Mouse (Mus musculus): ENCODE data around the gene Wdfy4.

- TF ChIP-seq POLR2A (IDR thresholded peaks at IDR 0.05; ENCODE audit: extremely low read depth, insufficient read depth, low read length) (no peak), CTCF (IDR thresholded peaks at IDR 0.05; ENCODE audit: extremely low read depth, insufficient read depth, low read length) (no peak)
Measured at GRCm38 (mm10) chr14:33000112-33000979, 185.0 kb downstream of the Wdfy4 start.

Data from cortical plate, adult 2 months (tissue).